In genomic region chr2:102036665-102037511, GRCm38 (mm10) we compare ENCODE assay signal across 8 mouse cellular contexts.
DNase-seq lines count a peak whose midpoint lies in the region; ATAC-seq lines count a peak whose summit lies in the region.

No protein-coding gene starts in this region.

- 0 out of 2 replicates have a peak, but pooled peaks have one; percentile 19 for ATAC-seq in lung, embryonic 15.5 days (ENCODE audit: borderline replicate concordance, extremely low read depth, low FRiP score, low TSS enrichment)
- no peak for ATAC-seq in heart, embryonic 14.5 days (ENCODE audit: insufficient number of reproducible peaks, insufficient read depth, low FRiP score, low read depth)
- peak; percentile 75 for ATAC-seq in liver, embryonic 12.5 days

- WGBS in lung, embryonic 15.5 days, result 43% methylated on average over 18 of the region's 18 CpGs
- 64% methylated on average over 18 of the region's 18 CpGs for WGBS in heart, embryonic 14.5 days
- 21% methylated on average over 18 of the region's 18 CpGs for WGBS in liver, embryonic 12.5 days (ENCODE audit: insufficient replicate concordance)

- peaks cover 26% of the 10 kb centered on the region for H3K4me1 ChIP-seq in lung, embryonic 15.5 days
- H3K4me1 ChIP-seq in heart, embryonic 14.5 days (ENCODE audit: control insufficient read depth in 2 of 2, insufficient read depth in 2 of 2, low read length in 2 of 2), result peaks cover 32 to 47% of the 10 kb centered on the region in 2 experiments
- H3K4me1 ChIP-seq in liver, embryonic 12.5 days, result peaks cover 49% of the 10 kb centered on the region

- no peak for DNase-seq in lung, postnatal 25 days (ENCODE audit: low spot score)
- DNase-seq in retina, embryonic 14.5 days (ENCODE audit: low spot score), result peak; percentile 58
- DNase-seq in gastrocnemius, postnatal 4 days (ENCODE audit: low spot score in 2 of 2), result no peak
- no peak for DNase-seq in right cerebral cortex, postnatal 25 days
- DNase-seq in gastrocnemius, postnatal 25 days, result no peak

- no peak overlapping the region for H3K9ac ChIP-seq in lung, embryonic 15.5 days
- H3K9ac ChIP-seq in heart, embryonic 14.5 days (ENCODE audit: low read length), result peak overlapping the region; percentile 2; the same call in 1 of the 2 replicates
- no peak overlapping the region for H3K9ac ChIP-seq in liver, embryonic 12.5 days

- H3K36me3 ChIP-seq in lung, embryonic 15.5 days, result no peaks in the 10 kb centered on the region
- no peaks in the 10 kb centered on the region for H3K36me3 ChIP-seq in heart, embryonic 14.5 days (ENCODE audit: control insufficient read depth, insufficient read depth, low read length)
- H3K36me3 ChIP-seq in liver, embryonic 12.5 days, result no peaks in the 10 kb centered on the region

- no peak overlapping the region for H3K27ac ChIP-seq in lung, embryonic 15.5 days
- H3K27ac ChIP-seq in heart, embryonic 14.5 days (replicated peaks in 1 of 2; ENCODE audit: control insufficient read depth in 1 of 2, insufficient read depth in 1 of 2, low read depth in 2 of 2, low read length in 2 of 2), result 0 out of 4 replicates have a peak overlapping the region, but pooled peaks of 1 of the 2 experiments have one; percentile 17
- peak overlapping the region; percentile 31; the same call in 1 of the 2 replicates for H3K27ac ChIP-seq in liver, embryonic 12.5 days

- H3K27me3 ChIP-seq in lung, embryonic 15.5 days, result no peaks in the 10 kb centered on the region
- no peaks in the 10 kb centered on the region for H3K27me3 ChIP-seq in heart, embryonic 14.5 days (ENCODE audit: control insufficient read depth, insufficient read depth, low read length)
- no peaks in the 10 kb centered on the region for H3K27me3 ChIP-seq in liver, embryonic 12.5 days (replicated peaks)

- H3K4me2 ChIP-seq in lung, embryonic 15.5 days, result peak overlapping the region; percentile 23; the same call in 1 of the 2 replicates
- H3K4me2 ChIP-seq in heart, embryonic 14.5 days (ENCODE audit: low read length), result peak overlapping the region; percentile 11
- peak overlapping the region; percentile 40 for H3K4me2 ChIP-seq in liver, embryonic 12.5 days

- H3K4me3 ChIP-seq in lung, embryonic 15.5 days, result no peak overlapping the region
- no peak overlapping the region for H3K4me3 ChIP-seq in heart, embryonic 14.5 days (ENCODE audit: control insufficient read depth in 1 of 2, insufficient read depth in 1 of 2, low read depth in 1 of 2, low read length in 2 of 2)
- H3K4me3 ChIP-seq in liver, embryonic 12.5 days, result no peak overlapping the region

- H3K9me3 ChIP-seq in lung, embryonic 15.5 days, result no peaks in the 10 kb centered on the region
- H3K9me3 ChIP-seq in heart, embryonic 14.5 days (ENCODE audit: control insufficient read depth, low read length), result no peaks in the 10 kb centered on the region
- no peaks in the 10 kb centered on the region for H3K9me3 ChIP-seq in liver, embryonic 12.5 days (replicated peaks)
